Mouse (Mus musculus): Measurements from ENCODE around the gene Gm6482. TPM values are rescaled to one million over a fixed set of nuclear protein-coding genes. Genes with fewer than 3 reads are reported as not detected.
"Not testable (repeated sequence)": the region's sequence is repeated elsewhere in the genome, so short reads cannot be mapped to it uniquely, and the experiment has no call there.

Gene Gm6482
- not detected in 2 replicates for polyA plus RNA-seq (2012; rRNA removed)

GRCm38 (mm10) chr14:41408181-41408580 lies at the start of gene Gm6482:
Gene Gm6482, minus strand, starts transcription at chr14:41408281.
- WGBS, result 80% methylated on average over 1 of the region's 2 CpGs
- DNase-seq; H3K4me1 ChIP-seq (ENCODE audit: control insufficient read depth, insufficient read depth, low read length); H3K4me3 ChIP-seq (replicated peaks; ENCODE audit: extremely low read depth, low read depth, low read length): not testable (repeated sequence)

DNA sequence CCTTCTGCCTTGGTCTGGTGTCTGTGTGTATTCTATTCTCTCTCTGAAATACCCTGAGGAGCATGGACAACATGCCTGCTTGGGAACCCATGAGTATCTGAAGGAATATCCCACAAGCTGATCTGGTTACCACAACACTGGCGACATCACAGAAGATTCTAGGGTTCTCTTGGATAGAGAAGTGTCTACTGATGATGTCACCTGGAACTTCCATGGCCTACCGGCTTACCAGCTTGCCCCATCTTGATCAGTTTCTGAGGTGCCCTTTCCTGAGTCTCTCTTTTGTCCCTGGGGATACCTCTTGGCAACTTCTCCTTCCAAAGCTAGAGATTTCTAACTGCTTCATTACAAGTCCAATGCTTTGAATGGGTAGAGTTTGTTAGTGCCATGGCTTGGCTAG lies 45.3 kb upstream of the Gm6482 start, which contains the start of gene Gm7954:
TSS of gene Gm7954 (minus strand) at position 101 of the 400 bp plus-strand sequence.
- not testable (repeated sequence) for DNase-seq; H3K4me1 ChIP-seq (ENCODE audit: control insufficient read depth, insufficient read depth, low read length); H3K4me3 ChIP-seq (replicated peaks; ENCODE audit: extremely low read depth, low read depth, low read length)
- WGBS, result no CpG with 5 or more reads among the region's 2 CpGs

GRCm38 (mm10) chr14:41425393-41426075 lies 17.5 kb upstream of the Gm6482 start:
- not testable (repeated sequence) for H3K4me3 ChIP-seq (replicated peaks; ENCODE audit: extremely low read depth, low read depth, low read length); H3K4me1 ChIP-seq (ENCODE audit: control insufficient read depth, insufficient read depth, low read length); DNase-seq
- 10% methylated on average over 14 of the region's 16 CpGs for WGBS

DNA sequence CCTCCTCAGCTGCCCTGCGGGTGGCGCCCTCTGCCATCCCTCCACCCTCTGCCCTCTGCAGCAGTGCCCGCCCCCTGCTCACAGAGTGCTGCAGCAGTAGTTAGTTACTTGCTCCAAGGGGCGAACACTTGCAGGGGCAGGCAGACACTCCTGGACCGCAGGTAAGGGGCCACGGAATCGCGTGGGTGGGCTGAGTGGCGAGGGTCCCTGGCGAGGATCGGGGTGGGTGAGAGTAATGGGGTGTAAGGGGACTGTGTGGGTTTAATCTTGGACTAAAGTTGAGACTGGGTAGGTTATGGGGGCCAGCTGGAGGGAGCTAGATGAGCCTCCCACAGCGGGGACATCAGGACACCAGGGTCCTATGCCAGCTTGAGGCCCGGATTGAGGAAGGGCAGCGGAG lies 16.6 kb upstream of the Gm6482 start:
- WGBS, result 20% methylated on average over 14 of the region's 14 CpGs
- DNase-seq; H3K4me3 ChIP-seq (replicated peaks; ENCODE audit: extremely low read depth, low read depth, low read length); H3K4me1 ChIP-seq (ENCODE audit: control insufficient read depth, insufficient read depth, low read length): not testable (repeated sequence)

DNA sequence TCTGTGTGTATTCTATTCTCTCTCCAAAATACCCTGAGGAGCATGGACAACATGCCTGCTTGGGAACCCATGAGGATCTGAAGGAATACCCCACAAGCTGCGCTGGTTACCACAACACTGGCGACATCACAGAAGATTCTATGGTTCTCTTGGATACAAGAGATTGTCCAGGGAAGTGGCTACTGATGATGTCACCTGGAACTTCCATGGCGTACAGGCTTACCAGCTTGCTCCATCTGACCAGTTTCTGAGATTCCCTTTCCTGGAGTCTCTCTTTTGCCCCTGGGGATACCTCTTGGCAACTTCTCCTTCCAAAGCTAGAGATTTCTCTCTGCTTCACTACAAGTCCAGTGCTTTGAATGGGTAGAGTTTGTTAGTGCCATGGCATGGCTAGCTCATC lies 21.8 kb downstream of the Gm6482 start, which contains the start of gene Gm7945:
TSS of gene Gm7945 (minus strand) at position 101 of the 400 bp plus-strand sequence.
- not testable (repeated sequence) for DNase-seq; H3K4me1 ChIP-seq (ENCODE audit: control insufficient read depth, insufficient read depth, low read length); H3K4me3 ChIP-seq (replicated peaks; ENCODE audit: extremely low read depth, low read depth, low read length)
- no CpG with 5 or more reads among the region's 3 CpGs for WGBS

Other genes with a start within 250 kb of the Gm6482 start
- 235 and 279 TPM in 2 replicates for gene Sftpd, start 223.1 kb downstream of the Gm6482 start, polyA plus RNA-seq (2012; rRNA removed)
- gene Gm2832, start 129.5 kb downstream of the Gm6482 start, polyA plus RNA-seq (2012; rRNA removed), result not detected in 2 replicates
- not detected in 2 replicates for gene Gm5798, start 59.7 kb downstream of the Gm6482 start, polyA plus RNA-seq (2012; rRNA removed)
- not detected in 2 replicates for gene Gm7945, start 21.9 kb downstream of the Gm6482 start, polyA plus RNA-seq (2012; rRNA removed)
- gene Gm7954, start 45.2 kb upstream of the Gm6482 start, polyA plus RNA-seq (2012; rRNA removed), result not detected in 2 replicates
- not detected in 2 replicates for gene Gm3486, start 81.2 kb upstream of the Gm6482 start, polyA plus RNA-seq (2012; rRNA removed)
- not detected in 2 replicates for gene Gm7970, start 147.3 kb upstream of the Gm6482 start, polyA plus RNA-seq (2012; rRNA removed)
- not detected in 2 replicates for gene 1700049E17Rik2, start 164.9 kb upstream of the Gm6482 start, polyA plus RNA-seq (2012; rRNA removed)
- gene Gm3072, start 216.3 kb upstream of the Gm6482 start, polyA plus RNA-seq (2012; rRNA removed), result not detected in 2 replicates
- not detected in 2 replicates for gene Gm3676, start 238.2 kb upstream of the Gm6482 start, polyA plus RNA-seq (2012; rRNA removed)